Mouse (Mus musculus) G1E (cell line): Measurements from ENCODE around the gene Gm4131.

Experiments used
- CTCF ChIP-seq: IDR thresholded peaks from 2 replicates; pipeline ENCODE4 v1.5.1; 2012; ENCODE audit warnings: low read depth, low read length, inconsistent platforms, mixed read lengths
- GATA1 ChIP-seq: IDR thresholded peaks from 2 replicates; pipeline ENCODE4 v1.6.1; 2012; ENCODE audit warnings: borderline replicate concordance, low read length, inconsistent platforms, mixed read lengths
- GATA2 ChIP-seq: IDR thresholded peaks from 2 replicates; pipeline ENCODE4 v1.6.1; 2012; ENCODE audit warnings: low read depth, low read length, inconsistent platforms, borderline replicate concordance

DNA sequence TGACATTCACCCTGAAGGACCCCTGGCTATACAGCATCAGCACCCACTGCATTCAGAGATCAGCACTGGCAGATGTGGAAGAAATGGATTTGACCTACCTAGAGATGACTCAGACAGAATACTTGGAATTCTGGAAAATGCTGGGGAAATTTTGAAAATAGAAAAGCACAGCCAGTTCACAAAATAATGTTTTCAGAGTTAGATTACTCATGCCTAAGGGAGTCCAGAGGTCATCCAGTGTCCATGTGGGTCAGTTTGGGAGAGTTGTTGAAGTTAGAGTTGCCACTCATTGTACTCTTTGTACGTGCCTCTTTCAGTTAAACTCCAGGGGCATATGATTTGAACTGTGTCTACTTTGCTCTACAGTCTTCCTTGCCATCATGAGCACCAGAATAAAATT lies 25.0 kb downstream of the Gm4131 start:
- TF ChIP-seq GATA2 (no peak), CTCF (no peak), GATA1 (no peak)
